Mouse (Mus musculus) small intestine, adult 2 months (tissue): ENCODE results near the gene Diexf.

Experiments used
- CTCF ChIP-seq: fragments of 200-500 bp; IDR thresholded peaks from 2 replicates; pipeline ENCODE4 v1.5.1; 2012; ENCODE audit warnings: low read depth, mild to moderate bottlenecking, control low read depth, inconsistent platforms, low read length, moderate library complexity, mixed read lengths; ENCODE audit not compliant: insufficient replicate concordance, insufficient read length; ENCODE audit errors: extremely low read depth
- POLR2A ChIP-seq: fragments of 200-500 bp; IDR thresholded peaks from 2 replicates; pipeline ENCODE4 v1.6.1; 2012; ENCODE audit warnings: low read depth, mild to moderate bottlenecking, control low read depth, inconsistent platforms, low read length, moderate library complexity

DNA sequence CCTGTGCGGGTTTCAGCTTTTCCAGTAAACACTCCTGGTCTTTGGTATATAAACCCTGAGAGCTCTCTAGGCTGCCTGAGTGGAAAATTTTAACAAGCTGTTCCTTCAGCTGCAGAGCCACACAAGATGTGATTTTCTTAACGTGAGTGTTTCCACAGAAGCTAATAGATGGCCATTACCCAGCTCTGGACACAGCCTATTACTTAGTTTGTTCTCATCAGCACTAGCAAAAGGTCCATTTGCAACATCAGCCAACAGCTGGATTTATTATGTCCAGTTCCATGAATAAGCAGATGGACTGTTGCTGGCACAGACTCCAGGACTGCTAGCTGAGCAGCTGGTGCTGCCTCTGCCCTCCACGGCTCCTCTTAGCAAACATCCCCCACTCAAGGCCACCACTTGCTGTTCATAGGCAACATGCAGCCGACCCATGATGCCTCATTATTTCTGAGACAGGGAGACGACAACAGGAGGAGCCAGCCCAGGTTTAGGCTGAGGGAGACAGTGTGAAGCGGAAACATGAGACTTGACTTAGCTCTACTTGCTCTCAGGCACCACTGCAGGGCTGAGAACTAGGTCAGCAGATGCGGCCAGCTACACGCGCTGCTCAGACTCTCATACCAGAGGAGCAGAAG, 43.1 kb downstream of the Diexf start:
- no peak for TF ChIP-seq POLR2A
- TF ChIP-seq CTCF = no peak
